Mouse (Mus musculus) T-helper 1 cell (primary cell): ENCODE data around the gene Scn2b.

ENCODE experiments used
- in situ Hi-C: fragments of 300-600 bp; cut with MboI, MseI; formaldehyde crosslinking; loops from one replicate; pipeline ENCODE4 v1.15.1; 2025; ENCODE audit warnings: high pct_unique_total_duplicates

The Scn2b gene

DNA sequence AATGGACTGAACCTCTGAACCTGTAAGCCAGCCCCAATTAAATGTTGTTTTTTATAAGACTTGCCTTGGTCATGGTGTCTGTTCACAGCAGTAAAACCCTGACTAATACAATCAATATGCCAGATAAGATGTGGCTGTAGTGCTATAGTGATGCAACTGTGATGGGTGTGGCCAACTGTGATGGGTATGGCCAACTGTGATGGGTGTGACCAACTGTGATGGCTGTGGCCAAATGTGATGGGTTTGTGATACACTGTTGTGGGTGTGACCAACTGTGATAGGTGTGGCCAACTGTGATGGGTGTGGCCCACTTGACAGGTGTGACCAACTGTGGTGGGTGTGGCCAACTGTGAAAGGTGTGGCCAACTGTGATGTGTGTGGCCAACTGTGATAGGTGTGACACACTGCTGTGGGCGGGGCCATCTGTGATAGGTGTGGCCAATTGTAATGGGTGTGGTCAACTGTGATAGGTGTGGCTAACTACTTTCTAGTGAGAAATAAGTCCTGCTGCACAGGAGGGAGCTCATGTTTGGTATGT lies 53.6 kb downstream of the Scn2b start:
- in situ Hi-C loops = no loop called here

DNA sequence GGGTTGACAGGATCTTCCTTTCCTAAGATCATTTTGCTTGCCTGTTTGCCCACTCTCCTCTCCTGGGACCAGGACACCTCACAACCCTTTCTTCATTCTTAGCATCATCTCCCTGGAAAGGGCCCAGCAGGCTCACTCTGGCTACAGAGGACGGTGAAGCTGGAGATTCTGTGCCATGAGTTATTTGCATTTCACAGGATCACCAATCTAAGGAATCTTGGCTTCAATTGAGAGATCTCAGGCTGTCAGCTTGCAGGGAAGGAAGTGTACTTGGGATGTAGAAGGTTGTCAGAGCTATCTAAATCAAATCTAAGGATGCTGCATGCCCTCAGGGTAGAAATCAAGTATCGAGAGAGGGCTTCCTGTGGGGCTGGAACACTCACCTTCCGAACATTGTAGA lies 55.9 kb downstream of the Scn2b start:
- in situ Hi-C loops = no loop called here

DNA sequence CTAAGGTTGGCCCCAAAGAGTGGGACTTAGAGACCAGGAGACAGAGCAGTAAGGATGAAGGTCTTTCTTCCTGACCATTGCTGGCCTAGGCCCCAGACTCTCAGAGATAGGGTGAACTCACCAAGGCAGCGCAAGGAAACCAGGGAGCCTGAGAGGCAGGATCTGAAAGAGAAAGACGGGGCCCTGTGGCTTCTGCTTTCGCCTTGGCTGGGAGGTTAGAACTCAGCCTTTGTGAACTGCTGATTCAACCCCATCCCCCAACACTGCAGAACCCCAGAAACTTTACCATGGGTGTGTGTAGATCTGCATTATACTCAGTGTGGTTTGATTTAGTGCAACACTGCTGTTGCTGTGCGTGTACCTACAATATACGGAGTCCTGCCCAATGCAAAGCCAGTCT lies 61.7 kb downstream of the Scn2b start:
- in situ Hi-C loops = no loop called here
